Mouse (Mus musculus) lung, postnatal 10 days (tissue): ENCODE results near the gene Sugt1.
A peak's percentile ranks its signal among the peaks of the same experiment; 100 is the strongest.

Experiments
- DNase-seq: peaks from one replicate; pipeline ENCODE4 v3.0.0; 2021

Gene Sugt1

DNA sequence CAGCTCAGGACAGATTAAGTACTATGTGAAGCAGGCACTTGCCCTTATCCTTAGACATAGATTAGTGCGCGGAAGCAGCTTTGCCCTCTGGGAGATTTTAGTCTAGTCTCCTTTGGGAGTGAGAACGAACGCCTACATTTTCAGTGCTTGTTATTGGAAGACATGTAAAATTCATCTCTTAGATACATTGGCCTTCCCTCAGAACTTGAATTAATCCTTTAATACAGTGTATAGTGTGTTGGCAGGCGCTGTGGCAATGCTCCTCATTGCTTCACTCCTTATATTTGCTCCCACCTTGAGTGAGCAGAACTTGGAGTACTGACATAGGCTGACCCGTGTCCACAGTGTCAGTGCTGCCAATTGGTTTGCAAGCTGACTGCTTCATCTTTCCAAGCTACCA lies 20.8 kb downstream of the Sugt1 start:
- no peak for DNase-seq

DNA sequence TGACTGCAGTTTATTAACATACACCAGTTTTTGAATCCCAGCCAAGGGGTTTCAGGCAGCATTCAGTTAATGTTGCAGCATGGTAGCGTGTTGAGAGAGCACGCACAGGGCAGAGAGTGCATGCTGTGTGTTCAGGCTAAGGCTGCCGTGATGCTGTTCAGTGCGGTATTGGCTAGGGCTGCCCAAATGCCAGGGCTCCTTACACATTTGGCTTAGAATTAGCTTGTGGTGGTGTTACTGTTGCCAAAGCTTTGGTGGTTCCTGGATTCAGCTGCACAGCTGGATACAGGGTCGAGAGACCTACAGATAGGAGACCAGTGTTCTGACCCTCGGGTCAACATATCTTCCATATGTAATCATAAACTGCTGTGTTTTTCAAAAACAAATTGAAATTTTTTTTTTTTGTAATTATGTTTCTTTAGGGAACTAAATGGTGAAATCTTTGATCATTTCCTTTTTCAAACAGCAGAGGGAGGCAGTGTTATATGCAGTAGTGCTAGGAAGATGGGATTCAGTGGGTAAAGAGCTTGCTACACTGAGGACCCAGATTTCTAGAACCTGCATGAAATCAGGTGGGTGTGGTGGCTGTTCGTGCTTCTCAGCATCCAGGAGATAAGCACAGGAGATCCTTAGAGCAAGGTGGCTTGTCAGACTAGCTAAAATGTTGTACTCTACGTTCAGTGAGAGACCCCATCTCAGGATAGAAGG lies 29.8 kb downstream of the Sugt1 start:
- no peak for DNase-seq

DNA sequence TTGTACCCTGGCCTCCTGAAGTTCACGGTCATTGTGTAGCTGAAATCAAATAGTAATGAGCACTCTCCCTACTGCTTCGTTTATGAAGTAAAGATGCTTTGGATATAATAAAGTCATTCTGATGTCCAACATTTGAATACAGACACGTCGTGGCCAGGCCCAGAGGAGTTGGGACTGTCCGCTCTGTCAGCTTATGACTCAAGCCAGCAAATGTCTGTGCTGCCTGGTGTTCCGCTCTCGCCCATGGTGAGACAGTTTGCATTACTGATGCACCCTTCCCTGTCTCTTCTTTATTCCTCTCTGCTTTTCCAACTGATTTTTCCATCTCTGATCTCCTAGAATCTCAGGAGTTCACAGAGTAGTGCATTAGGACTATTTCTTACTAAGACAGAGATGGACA lies 32.3 kb downstream of the Sugt1 start:
- no peak for DNase-seq

DNA sequence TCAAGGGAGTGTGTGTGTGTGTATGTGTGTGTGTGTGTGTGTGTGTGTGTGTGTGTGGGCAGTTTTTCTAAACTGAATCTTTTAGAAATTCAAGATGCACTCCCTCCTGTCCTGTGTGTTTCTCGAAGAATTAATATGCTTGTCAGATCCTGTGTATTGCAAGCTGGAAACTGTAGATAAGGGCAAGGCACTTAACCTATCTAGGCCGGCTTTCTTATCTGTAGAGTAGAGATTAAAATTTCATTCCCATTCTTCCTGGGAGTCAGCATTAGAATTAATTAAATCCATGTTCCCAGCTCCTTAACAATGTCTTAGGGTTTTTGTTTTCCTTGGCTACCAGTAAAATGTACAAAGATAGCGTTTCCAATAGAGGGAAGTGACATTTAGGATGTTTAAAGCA lies 33.7 kb downstream of the Sugt1 start:
- no peak for DNase-seq

DNA sequence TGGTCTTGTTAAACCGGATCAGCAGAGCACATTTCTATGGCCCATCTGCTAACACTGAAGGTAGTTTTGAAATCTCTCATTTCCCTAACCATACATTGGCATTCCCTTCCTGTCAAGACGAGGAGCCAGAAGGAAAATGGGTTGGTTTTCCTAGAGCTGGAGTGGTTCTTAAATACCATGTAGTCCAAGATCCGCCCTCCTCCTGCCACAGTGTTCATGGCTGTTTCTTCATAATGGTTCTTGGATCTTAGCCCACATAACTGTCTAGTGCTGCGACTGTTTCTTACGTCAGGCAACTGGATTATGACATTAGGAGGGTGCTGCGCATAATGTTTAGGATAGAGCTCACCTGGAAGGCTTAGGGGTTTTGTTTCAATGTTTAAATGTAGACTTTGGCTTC lies 44.8 kb downstream of the Sugt1 start:
- DNase-seq = no peak

DNA sequence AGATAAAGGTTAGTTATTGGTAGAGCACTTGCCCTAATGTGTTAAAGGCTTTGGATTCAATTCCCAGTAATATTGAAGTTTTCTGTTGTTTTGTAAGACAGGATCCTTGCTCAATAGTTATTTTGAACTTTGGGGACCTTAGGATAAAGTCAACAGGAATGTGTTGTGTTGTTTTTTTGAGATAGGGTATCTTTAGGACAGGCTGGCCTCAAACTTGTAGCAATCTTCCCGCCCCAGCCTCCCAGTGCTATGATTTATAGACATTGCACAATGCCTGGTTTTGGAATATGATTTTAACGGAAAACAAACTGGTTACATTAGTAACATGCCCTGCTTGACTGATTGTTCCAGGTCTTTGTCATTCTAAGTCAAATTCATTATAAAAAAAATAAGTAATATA lies 45.7 kb downstream of the Sugt1 start:
- no peak for DNase-seq

DNA sequence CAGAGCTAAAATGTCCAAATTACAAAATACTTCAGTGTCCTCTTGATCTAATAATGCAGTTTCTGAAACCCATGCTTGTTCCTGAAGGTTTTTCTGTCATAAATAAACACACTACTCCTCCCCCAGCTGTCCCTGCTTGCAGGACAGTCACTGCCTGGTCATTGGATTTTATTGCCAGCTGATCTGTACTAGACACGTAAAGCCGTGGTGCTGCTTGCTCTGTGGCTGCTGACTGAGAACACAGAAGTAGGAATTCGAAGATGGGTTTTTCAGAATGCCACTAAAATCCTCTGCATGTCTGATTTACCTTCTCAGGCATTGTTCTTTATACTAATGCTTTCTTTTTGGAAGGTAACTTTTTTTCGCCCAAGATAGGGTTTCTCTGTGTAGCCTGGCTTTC lies 49.3 kb downstream of the Sugt1 start:
- DNase-seq = no peak

DNA sequence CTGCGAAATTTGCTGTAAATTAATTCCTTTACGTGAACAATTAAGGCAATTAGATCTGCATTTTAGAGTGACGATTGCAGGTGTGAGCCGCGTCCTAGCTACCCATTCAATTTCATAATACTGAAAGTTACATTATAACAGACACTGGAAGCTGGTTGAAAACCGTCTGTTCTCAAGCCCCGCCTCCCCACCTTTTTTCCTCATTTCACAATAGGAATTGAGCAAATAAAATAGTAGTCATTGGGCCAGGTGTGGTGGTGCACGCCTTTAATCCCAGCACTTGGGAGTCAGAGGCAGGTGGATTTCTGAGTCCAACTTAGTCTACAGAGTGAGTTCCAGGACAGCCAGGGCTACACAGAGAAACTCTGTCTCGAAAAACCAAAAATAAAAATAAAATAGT lies 54.6 kb downstream of the Sugt1 start:
- DNase-seq = no peak

DNA sequence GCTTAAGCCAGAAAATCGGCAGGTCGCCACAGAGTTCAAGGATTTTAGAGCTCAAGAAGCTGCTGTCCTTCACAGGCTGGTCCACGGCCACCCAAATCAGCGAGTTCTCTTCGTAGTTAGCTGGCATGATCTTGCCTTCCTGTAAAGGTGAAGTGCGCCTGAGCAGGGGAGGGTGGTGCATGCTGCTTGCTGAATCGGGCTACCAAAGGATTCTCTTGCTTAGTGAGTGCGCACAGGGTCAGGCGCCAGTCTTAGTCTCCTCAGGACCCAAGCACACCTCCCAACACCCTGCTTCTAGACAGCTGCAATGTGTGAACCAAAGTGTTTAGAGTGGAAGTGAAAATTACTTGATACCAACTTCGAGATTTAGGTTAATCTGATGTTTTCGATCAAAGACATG lies 57.9 kb downstream of the Sugt1 start:
- no peak for DNase-seq

DNA sequence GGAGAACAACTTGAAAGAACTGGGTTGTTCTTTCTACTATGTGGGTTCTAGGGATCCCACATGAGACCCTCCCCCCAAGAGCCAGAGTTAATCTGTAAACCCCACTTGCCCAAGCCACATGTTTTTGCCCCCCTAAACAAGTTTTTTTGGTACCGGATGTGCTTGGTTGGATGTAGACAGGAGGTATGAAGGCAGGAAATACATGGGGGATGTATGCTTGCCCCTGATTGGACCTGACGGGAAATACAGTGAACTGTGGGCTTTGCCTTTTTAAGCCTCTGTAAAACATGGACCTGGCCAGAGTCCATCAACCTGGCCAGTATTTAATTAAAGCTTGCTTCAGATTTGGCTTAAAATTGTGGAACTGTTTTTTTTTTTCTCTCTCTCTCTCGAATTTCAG lies 62.2 kb downstream of the Sugt1 start:
- DNase-seq = no peak

DNA sequence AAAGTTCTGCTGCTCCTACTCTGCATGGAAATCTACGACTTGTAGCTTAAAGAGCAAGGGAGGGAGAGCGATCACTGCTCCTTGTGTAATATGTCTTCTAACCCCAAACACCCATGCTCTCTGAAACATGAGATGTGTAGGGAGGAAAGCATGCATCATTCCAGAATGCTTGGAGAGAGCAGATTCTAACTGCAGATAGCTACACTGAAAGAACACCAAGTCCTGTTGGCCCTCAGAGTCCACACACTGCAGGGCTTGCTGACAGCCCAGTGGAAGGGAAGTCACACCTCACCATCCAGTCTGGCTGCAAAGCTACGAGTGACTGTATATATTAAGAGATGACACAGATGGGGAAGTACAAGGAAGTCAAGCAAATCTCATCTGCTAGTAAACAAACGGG lies 65.2 kb downstream of the Sugt1 start:
- DNase-seq = no peak

DNA sequence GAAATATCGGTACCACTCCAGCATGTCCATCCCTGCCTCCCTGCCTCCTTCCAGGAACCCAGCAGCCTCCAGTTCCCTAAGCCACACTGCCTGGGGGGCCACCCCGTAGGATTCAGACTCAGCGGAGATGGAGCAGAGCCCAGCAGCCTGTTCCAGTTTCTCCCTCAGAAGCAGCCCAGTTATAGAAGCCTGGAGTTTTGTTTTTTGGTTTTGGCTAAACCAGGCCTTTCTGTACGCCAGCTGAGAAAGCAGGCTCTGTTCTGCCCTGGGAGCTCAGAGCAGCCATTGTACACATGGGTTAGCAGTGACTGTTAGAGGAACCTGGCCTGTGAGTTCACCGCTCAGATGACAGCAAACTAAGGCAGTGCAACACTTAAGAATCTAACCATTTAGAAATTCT lies 70.8 kb downstream of the Sugt1 start:
- no peak for DNase-seq

DNA sequence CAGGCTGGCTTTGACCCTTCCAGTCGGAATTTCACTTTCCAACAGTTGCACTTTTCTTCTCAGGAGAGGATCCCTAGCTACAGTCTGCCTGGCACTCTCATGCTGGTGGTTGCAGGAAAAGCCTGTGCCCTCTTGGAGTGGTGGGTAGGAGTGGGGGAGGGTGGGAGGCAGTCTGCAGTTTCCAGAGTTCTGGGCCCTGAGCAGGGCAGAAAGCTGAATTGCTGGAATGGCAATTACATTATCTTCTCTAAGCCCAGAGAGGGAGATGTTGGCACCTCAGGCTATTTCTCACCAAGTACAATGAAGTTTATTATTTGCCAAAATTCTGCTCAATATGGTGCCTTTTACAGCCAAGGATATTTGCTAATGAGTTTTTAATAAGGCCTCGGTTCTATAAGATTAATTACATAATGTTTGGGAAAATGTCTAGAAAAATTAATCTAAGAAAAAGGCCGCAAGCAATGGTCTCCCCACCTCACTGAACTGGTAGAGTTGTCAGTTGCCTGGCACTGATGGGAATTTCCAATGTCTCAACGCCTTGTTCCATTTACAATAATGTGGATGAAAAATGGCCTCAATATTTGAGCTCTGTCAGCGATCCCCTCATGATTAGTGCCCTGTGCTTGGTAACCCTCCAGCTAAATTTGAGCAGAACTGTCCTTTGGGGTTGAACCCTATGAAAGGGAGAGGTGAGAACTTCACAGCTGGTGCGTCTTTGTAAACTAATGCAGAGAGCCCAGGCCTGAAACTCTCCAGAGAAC lies 71.4 kb downstream of the Sugt1 start:
- no peak for DNase-seq

DNA sequence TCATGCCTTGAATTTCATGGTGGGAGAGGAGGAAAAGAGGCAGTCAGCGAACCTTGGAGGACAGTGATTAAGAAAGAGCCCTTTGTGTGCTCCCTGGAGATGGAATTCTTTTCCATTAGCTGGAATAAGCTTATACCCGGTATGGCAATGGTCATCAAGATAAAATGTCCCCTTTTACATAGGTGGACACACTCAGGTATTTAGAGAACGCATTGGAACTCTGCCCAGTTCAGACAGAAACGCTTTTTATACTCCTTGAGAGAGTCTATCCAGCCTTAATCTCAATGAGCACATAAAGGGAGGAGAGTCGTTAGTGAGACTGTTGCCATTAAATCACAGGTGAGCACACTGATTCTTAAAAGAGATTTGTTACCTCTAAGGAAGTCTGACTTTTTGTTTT lies 73.0 kb downstream of the Sugt1 start:
- no peak for DNase-seq

DNA sequence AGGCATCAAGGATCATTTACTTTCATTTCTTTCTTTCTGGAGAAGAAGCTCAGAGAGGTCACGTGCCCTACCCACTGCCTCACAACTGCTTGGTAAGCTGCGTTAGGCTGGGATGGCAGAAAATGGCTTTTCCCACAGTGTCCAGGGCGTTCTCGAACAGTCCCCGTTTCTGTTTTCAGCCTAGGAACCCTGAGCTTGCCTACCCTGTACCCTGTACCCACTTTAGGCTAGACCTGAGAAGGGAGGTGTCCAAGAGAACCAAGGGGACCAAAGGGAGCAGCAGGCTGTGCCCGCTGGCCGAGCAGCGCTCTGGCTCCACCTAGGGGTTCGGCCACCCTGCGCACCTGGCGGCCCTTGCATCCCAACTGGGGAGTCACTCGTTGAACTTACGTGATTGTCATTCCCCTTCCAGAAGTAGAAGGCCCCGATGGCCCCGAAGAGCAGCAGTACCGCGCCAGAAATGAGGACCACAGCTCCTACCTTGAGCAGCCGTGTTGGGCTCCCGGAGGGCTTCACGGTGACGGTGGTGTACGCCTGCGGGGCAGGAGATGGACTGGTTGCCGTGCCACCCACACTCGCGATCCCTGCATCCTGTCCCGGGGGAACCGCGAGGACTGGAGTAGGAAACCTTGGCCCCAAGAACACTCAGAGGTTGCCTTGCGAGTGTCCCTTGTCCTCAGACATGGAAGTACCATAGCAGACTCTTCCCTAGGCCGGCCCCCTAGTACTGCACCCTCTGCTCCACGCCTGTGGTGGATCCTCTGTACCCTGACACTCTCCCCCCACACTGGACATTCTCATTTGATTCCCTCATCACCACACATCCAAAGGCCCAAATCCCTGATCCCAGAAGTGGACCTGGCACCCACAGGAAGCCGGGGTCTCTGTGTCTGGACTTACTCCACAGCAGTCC lies 73.8 kb downstream of the Sugt1 start:
- peak; percentile 75 for DNase-seq

DNA sequence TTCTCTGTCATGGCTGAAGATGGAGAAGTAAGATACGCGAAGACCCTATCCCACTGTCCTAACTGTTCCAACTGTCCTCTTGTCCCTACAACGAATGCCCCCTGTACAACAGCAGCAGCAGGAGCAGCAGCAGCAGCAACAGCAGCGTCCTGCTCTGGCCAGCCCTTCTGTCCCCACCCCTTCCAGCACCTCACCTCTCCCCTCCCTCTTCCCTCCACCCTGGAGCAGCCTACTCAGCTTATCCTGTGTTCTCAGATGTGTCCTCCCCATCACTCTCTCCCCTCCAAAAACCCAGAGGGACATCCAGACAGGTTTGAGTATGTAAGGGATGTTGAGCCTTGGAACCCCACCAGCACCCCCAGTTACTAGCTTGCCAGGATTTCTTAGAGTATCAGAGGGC lies 74.5 kb downstream of the Sugt1 start, which contains the start of gene Cnmd:
Gene Cnmd (minus strand): TSS at position 170 of the 400 bp plus-strand sequence.
- no peak for DNase-seq

DNA sequence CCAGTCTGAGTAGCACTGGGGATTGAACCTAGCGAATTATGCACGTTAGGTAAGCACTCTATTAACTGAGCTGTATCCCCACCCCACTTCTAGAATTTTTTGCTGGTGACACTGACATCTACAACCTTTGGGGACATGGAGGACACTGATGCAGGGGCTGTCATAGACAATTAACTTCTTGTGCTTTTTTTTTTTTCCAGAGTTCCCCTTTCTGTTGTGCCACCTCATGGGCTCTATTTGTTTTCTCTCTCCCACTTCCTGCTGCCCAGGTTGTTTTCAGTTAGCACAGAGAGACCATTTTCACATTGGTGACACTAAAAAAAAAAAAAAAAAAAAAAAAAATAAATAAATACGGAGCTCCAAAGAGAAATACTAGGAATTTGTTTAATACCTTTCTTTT lies 83.5 kb downstream of the Sugt1 start:
- no peak for DNase-seq

DNA sequence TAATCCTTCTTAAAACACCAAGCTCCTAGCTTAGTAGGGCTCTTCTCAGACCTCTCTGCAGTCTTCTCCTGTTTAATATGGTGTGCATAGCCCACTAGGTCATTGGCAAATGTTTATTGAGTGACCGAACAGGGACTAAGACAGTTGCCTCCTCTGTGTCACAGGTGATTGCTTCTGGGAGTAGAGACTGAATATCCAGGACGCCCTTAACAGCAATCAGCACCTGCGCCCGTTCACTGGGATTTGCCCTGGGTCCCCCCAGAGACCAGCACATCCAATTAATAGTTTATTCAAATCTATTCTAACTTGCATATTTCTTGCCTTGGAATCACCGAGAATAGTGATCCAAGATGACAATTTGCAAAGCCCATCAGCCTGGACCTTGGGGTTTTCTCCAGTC lies 85.1 kb downstream of the Sugt1 start:
- DNase-seq = no peak

DNA sequence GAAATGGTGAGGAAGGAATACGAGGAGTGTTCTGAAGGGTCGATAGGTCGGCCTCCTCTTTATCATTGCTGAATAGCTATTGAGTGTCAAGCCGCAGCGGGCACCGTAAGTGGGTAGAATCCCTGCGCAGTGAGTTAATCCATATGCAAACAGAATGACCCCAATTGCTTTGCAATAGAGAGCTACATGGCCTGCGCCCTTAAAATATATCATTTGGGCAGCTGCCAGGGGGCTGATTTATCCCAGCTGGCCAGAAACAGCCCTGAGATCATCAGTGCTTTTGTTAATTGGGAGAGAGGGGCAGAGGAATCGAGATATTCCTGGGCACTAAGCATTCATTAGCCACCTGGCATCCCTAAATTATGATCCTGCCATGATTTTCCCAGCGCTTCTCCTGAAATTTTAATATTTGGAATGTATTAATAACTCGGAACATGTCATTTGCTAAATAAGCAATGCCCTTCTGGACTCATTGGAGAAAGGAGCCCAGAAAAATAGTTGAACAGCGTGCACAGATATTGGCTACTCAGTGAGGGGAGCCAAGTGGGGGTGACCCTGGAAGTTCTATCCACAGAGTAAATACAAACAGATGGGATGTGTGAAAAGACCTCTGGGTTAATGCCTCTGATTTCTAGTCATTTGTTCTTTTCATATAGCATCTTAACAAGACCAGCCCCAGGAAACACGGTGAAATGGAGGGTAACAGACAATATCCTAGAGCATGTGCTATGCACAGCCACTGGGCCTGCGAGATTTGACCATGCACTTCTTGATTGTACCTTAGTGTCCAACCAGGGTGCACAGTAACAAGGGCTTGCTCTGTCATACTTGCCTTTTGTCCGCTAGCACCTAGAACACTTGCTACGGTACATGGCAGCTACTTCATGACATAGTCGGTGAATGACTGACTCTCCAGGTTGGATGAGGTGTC lies 85.9 kb downstream of the Sugt1 start:
- DNase-seq = no peak

DNA sequence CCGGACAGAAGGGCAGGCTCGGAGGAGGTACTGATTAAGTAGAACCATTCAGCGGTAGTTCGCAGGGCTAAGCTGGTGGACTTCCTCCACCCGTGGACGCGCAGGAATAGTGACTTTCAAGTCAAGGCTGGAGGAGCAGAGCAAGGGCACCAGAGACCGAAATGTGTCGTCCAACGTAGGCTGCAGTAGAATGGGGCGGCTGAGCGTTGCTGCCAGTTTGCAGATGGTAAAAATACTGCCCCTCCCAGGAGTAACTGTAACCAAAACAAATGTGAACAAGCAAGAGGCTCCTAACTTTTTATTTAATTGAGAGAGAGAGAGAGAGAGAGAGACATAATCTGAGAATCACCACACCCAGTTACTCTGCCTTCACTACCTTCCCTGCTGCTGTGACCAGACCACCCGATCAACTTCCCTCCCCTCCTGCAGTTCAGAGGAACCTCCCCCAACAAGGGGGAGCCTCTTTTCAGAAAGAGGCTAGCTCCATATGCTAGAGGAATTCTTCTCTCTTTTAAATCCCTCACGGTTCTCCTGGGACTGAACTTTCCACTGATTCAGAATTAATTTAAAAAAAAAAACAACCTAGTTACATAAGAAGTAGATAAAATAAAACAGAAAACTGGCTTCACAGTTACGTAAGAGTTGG lies 89.7 kb downstream of the Sugt1 start:
- DNase-seq = no peak

DNA sequence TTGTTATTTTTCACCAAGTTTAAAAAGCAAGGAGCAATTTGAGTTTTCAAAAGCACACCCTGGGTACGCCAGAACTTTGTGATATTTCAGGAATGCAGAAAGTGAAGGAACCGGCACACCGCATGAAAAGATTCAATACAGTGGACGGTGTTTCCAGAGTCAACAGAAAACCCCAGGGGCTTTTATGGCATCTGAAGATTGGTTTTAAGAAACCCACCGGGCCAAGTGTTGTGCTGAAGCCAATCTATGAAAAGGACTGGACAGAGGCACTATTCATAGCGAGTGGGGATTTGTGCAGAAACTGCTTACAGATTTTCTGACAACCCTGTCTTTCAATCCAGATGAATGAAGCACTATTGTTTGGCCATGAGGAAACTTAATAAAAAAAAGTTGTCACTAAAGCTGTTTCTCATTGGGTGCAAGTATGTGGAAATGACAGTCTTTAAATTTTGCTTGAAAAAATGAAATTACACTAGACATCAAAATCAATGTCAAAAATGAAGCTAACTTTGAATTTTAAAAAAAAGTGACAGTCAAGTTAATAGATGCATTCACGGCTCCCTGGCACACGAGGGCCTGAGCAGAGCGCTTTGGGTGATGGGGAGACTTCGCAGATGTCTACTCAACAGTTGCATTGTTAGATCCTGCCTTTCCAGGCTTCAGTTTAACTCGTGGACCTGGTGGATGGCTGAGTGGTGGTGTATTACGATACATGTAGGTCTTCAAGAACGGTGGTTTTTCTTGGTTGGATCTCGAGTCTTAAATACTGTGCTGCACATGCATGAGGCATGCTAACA lies 90.6 kb downstream of the Sugt1 start:
- no peak for DNase-seq
